Mouse (Mus musculus) effector memory CD4-positive, alpha-beta T cell, adult 7 months (primary cell): ENCODE measurements around the gene Olfr850. TPM values are rescaled to one million over a fixed set of nuclear protein-coding genes. Genes with fewer than 3 reads are reported as not detected.

Experiments used
- polyA plus RNA-seq: library from polyadenylated mRNA; unstranded; fragments of 100-300 nt; shearing (Covaris generic); gene quantifications from one replicate; pipeline ENCODE4 v1.2.1, GENCODE M21; 2017

Gene Olfr850
- polyA plus RNA-seq: not detected

DNA sequence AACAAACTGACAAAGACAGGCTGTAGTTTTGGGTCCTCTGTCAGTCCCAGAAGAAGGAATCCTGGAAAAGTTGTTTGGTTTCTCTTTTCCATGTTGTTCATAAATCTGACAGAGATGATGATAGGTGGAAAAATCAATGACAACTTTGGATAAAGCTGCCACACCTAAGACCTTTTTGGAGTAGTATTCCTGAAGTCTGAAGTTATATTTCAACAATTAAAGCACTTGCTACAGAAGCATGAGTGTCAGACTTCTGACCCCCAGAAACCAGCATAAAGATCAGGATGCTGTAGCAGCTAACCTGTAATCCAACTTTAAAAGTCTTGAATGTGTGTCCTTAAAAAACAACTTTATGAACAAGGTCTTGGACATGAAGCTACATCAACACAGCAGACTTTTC is at the start of gene Olfr850:
Gene Olfr850, minus strand, starts transcription at position 101 of the 400 bp plus-strand sequence.

DNA sequence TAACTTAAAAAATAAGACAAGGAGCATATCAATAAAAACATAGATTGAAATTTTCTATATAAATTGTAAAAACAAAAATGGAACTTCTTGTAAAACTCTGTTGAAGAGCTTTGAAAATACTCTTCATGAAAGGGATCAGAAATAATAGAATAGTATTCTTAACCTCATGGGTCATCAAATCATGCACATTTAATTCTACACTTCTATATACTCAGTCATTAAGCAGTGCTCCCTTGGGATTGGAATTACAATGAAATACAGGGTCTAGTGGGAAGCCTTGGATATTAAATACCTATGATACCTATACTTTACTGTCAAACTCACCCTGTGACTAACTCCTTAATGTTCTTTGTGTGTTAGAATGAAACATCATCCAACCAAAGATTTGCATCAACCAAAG is 14.9 kb upstream of the Olfr850 start, which contains the start of gene Olfr851:
Gene Olfr851, plus strand, starts transcription at position 301 of the 400 bp plus-strand sequence.

DNA sequence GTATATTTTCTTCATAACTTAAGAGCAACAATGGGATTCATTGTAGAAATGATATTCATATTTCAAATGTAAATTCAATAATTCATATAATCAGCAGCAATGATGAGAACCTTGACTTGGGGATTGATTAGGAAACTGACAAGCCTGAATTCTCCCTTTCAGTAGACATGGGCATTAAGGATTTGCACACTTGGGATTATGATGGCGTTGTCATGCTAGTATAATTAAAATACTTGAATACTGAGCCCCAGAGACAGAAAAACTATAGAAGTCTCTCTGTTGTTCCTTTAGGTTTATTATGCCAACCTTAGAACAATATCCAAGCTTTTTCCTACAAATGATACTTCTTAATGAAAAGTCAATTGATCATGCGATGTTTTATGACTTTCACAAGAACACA is 38.1 kb downstream of the Olfr850 start, which contains the start of gene Olfr849:
Gene Olfr849, plus strand, starts transcription at position 301 of the 400 bp plus-strand sequence.

Other genes with a start within 250 kb of the Olfr850 start
- gene Olfr843, start 226.3 kb downstream of the Olfr850 start, polyA plus RNA-seq: 0.11 TPM
- gene Olfr844, start 161.9 kb downstream of the Olfr850 start, polyA plus RNA-seq: not detected
- gene Olfr845, start 141.8 kb downstream of the Olfr850 start, polyA plus RNA-seq: not detected
- gene Olfr846, start 114.2 kb downstream of the Olfr850 start, polyA plus RNA-seq: not detected
- gene Olfr847, start 99.6 kb downstream of the Olfr850 start, polyA plus RNA-seq: not detected
- not detected for gene Olfr849, start 38.0 kb downstream of the Olfr850 start, polyA plus RNA-seq
- gene Olfr851, start 15.0 kb upstream of the Olfr850 start, polyA plus RNA-seq: not detected
- not detected for gene Olfr853, start 62.8 kb upstream of the Olfr850 start, polyA plus RNA-seq
- not detected for gene Olfr854, start 89.1 kb upstream of the Olfr850 start, polyA plus RNA-seq
- not detected for gene Olfr855, start 104.4 kb upstream of the Olfr850 start, polyA plus RNA-seq
- gene Zfp317, start 143.9 kb upstream of the Olfr850 start, polyA plus RNA-seq: 25.3 TPM
- gene Olfr857, start 231.2 kb upstream of the Olfr850 start, polyA plus RNA-seq: not detected